Mouse (Mus musculus) limb, embryonic 14.5 days (tissue): Measurements from ENCODE around the gene Tshz2. TPM values are rescaled to one million over a fixed set of nuclear protein-coding genes. Genes with fewer than 3 reads are reported as not detected.

Source experiments
- ATAC-seq: fragments of 200-750 bp; cut with Nextera tagmentation; 2 replicates; pipeline ENCODE4 v1.8.0; 2017; ENCODE audit warnings: low read depth, moderate number of reproducible peaks, moderate TSS enrichment; ENCODE audit not compliant: low FRiP score
- DNase-seq: peaks from one replicate; pipeline ENCODE4 v3.0.0-alpha.2; 2015; ENCODE audit warnings: low spot score
- H3K27ac ChIP-seq: fragments of 300-500 bp; sonication (generic); replicated peaks from 2 replicates; pipeline ENCODE4 v1.5.1; 2014; ENCODE audit warnings: low read depth, mild to moderate bottlenecking, low read length, moderate library complexity, mixed read lengths
- H3K27me3 ChIP-seq: fragments of 300-500 bp; sonication (generic); 2 replicates; pipeline ENCODE4 v1.6.1; 2014; ENCODE audit warnings: low read length, mixed read lengths; ENCODE audit not compliant: control insufficient read depth, insufficient read depth
- H3K36me3 ChIP-seq: fragments of 300-500 bp; sonication (generic); 2 replicates; pipeline ENCODE4 v1.6.1; 2014; ENCODE audit warnings: mild to moderate bottlenecking, low read length, moderate library complexity, mixed read lengths; ENCODE audit not compliant: control insufficient read depth, insufficient read depth
- H3K4me1 ChIP-seq: fragments of 300-500 bp; sonication (generic); 2 replicates; pipeline ENCODE4 v1.6.1; 2014; ENCODE audit warnings: antibody characterized with exemption, low read length, mixed read lengths; ENCODE audit not compliant: control insufficient read depth, insufficient read depth
- H3K4me2 ChIP-seq: fragments of 300-500 bp; sonication (generic); replicated peaks from 2 replicates; pipeline ENCODE4 v1.6.1; 2014; ENCODE audit warnings: low read depth, mild to moderate bottlenecking, low read length, moderate library complexity; ENCODE audit not compliant: severe bottlenecking
- H3K4me3 ChIP-seq: fragments of 300-500 bp; sonication (generic); replicated peaks from 2 replicates; pipeline ENCODE4 v1.5.1; 2014; ENCODE audit warnings: low read length
- H3K9ac ChIP-seq: fragments of 300-500 bp; sonication (generic); 2 replicates; pipeline ENCODE4 v1.6.1; 2014; ENCODE audit warnings: mild to moderate bottlenecking, low read depth, low read length, moderate library complexity; ENCODE audit not compliant: severe bottlenecking
- H3K9me3 ChIP-seq: fragments of 300-500 bp; sonication (generic); 2 replicates; pipeline ENCODE4 v1.6.1; 2016; ENCODE audit warnings: low read length; ENCODE audit not compliant: control insufficient read depth
- POLR2A ChIP-seq: fragments of 200-500 bp; IDR thresholded peaks from 2 replicates; pipeline ENCODE4 v1.8.0; 2012; ENCODE audit warnings: inconsistent platforms, mild to moderate bottlenecking, moderate library complexity, borderline replicate concordance; ENCODE audit not compliant: insufficient read depth, insufficient read length; ENCODE audit errors: extremely low read depth
- WGBS: fragments of 180-500 bp; shearing (Covaris S2); extraction: QIAGEN DNeasy Blood & Tissue Kit; methylation state at CpG from one replicate; pipeline ENCODE4 v1.1.7; 2014; 5-methylcytosine and 5-hydroxymethylcytosine counted together
- polyA plus RNA-seq, 2 experiments: library from polyadenylated mRNA; depleted of rRNA in 1 of 2; stranded (reverse) in 1 of 2; unstranded in 1 of 2; fragments of >200 nt; fragmentation: Nextera tagmentation in 1 of 2; extraction: Ambion mirVana in 1 of 2; gene quantifications; 2 replicates each; pipeline versions ENCODE4 v1.2.1 to v1.2.3; 2012 to 2014

The Tshz2 gene
- polyA plus RNA-seq, 2 experiments, result 7.3 to 29.2 TPM

- Histone ChIP-seq H3K9me3 (no peaks in the 10 kb centered on the region), H3K27ac (no peak overlapping the region), H3K4me3 (no peak overlapping the region), H3K27me3 (no peaks in the 10 kb centered on the region), H3K4me1 (0 out of 2 replicates have a peak, but pooled peaks cover 3% of the 10 kb centered on the region), H3K36me3 (no peaks in the 10 kb centered on the region), H3K4me2 (no peak overlapping the region), H3K9ac (no peak overlapping the region)
- ATAC-seq (no peak), DNase-seq (no peak)
- 68% methylated on average over 4 of the region's 4 CpGs for WGBS
- no peak for TF ChIP-seq POLR2A
Measured at GRCm38 (mm10) chr2:170060066-170060465, 427.3 kb downstream of the Tshz2 start.

GRCm38 (mm10) chr2:170062378-170062777, 429.6 kb downstream of the Tshz2 start:
- H3K36me3 ChIP-seq, result no peaks in the 10 kb centered on the region
- ATAC-seq (no peak), DNase-seq (no peak)
- H3K4me1 ChIP-seq, result 0 out of 2 replicates have a peak, but pooled peaks cover 3% of the 10 kb centered on the region
- no peak overlapping the region for H3K4me2 ChIP-seq
- no peaks in the 10 kb centered on the region for H3K9me3 ChIP-seq
- H3K9ac ChIP-seq, result no peak overlapping the region
- TF ChIP-seq POLR2A, result no peak
- no peak overlapping the region for H3K27ac ChIP-seq
- WGBS, result 64% methylated on average over 3 of the region's 3 CpGs
- H3K27me3 ChIP-seq, result no peaks in the 10 kb centered on the region
- no peak overlapping the region for H3K4me3 ChIP-seq

- H3K4me2 ChIP-seq, result no peak overlapping the region
- peaks cover 25% of the 10 kb centered on the region for H3K4me1 ChIP-seq
- H3K4me3 ChIP-seq, result no peak overlapping the region
- H3K36me3 ChIP-seq, result no peaks in the 10 kb centered on the region
- TF ChIP-seq POLR2A, result no peak
- WGBS, result 79% methylated on average over 5 of the region's 5 CpGs
- peaks cover 5% of the 10 kb centered on the region; the same call in 1 of the 2 replicates for H3K9me3 ChIP-seq
- H3K9ac ChIP-seq, result no peak overlapping the region
- DNase-seq (no peak), ATAC-seq (no peak)
- 0 out of 2 replicates have a peak overlapping the region, but pooled peaks have one; percentile 48 for H3K27ac ChIP-seq
- H3K27me3 ChIP-seq, result no peaks in the 10 kb centered on the region
Measured at GRCm38 (mm10) chr2:170069976-170070375, 437.2 kb downstream of the Tshz2 start.

- TF ChIP-seq POLR2A, result no peak
- H3K27ac ChIP-seq, result peak overlapping the region; percentile 59; the same call in 1 of the 2 replicates
- peak overlapping the region; percentile 20; the same call in 1 of the 2 replicates for H3K4me3 ChIP-seq
- 4% methylated on average over 15 of the region's 15 CpGs for WGBS
- ATAC-seq, result peak; percentile 92
- peaks cover 5% of the 10 kb centered on the region; the same call in 1 of the 2 replicates for H3K9me3 ChIP-seq
- no peaks in the 10 kb centered on the region for H3K36me3 ChIP-seq
- no peaks in the 10 kb centered on the region for H3K27me3 ChIP-seq
- peak overlapping the region; percentile 47 for H3K4me2 ChIP-seq
- no peak overlapping the region for H3K9ac ChIP-seq
- peaks cover 33% of the 10 kb centered on the region for H3K4me1 ChIP-seq
- peak; percentile 95 for DNase-seq
Measured at GRCm38 (mm10) chr2:170070641-170071241, 437.9 kb downstream of the Tshz2 start.

GRCm38 (mm10) chr2:170076941-170077490, 444.2 kb downstream of the Tshz2 start:
- no peak overlapping the region for H3K9ac ChIP-seq
- H3K36me3 ChIP-seq, result no peaks in the 10 kb centered on the region
- DNase-seq, result no peak
- no peaks in the 10 kb centered on the region for H3K27me3 ChIP-seq
- H3K4me3 ChIP-seq, result no peak overlapping the region
- 33% methylated on average over 6 of the region's 6 CpGs for WGBS
- ATAC-seq, result no peak
- no peak for TF ChIP-seq POLR2A
- H3K27ac ChIP-seq, result no peak overlapping the region
- H3K4me1 ChIP-seq, result peaks cover 29% of the 10 kb centered on the region
- no peaks in the 10 kb centered on the region for H3K9me3 ChIP-seq
- H3K4me2 ChIP-seq, result no peak overlapping the region
